Mouse (Mus musculus) lung, postnatal 36 days (tissue): ENCODE measurements at regions not wholly inside any gene's neighbourhood (a gene's known extent, or its start where the extent isn't known, plus 50 kb on each side); places are given as distances from the start of the nearest gene placed in this dataset.

ENCODE experiments used
- DNase-seq: peaks from one replicate; pipeline ENCODE4 v3.0.0; 2022; ENCODE audit warnings: mixed read lengths

- no peak for DNase-seq
Measured at GRCm38 (mm10) chr8:92064175-92064821, 262.4 kb upstream of the Irx3 start.

DNA sequence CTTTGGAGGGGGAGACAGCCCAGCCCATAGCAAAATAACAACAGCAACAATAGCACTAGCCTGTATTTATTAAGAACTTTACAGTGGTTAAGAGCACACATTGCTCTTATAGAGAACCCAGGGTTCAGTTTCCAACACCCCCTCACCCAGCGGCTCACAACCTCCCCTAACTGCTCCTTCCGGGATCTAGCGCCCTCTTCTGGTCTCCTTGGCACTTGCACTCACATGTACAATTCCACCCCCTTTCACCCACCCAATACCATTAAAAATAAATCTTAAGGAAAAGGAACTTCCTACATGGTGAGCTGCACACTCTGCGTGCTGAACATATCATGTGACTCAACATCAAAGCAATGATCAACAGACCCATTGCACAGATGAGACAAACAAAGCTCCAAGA lies 261.5 kb upstream of the Irx3 start:
- no peak for DNase-seq

DNA sequence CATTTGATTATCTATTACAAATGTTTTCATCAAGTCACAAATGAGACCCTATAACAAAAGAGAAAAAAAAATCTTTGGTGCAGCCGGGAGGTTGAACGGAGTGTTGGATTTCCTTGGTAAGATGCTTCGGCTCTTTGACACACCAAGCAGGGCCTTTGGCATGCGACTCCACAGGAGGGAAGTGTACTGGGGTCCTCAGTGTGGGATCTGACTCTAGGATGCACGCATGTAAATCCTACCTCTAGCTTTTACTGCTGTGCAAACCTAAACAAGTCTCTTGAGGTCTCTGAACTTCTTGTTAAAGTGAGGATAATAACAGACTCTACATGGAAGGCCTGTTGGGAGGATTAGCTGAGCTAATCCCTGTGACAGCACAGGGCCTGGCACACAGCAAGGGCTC lies 257.6 kb upstream of the Irx3 start:
- DNase-seq, result no peak

- no peak for DNase-seq
Measured at GRCm38 (mm10) chr8:92058953-92059352, 257.1 kb upstream of the Irx3 start.

- no peak for DNase-seq
Measured at GRCm38 (mm10) chr8:92057857-92058256, 256.0 kb upstream of the Irx3 start.

DNA sequence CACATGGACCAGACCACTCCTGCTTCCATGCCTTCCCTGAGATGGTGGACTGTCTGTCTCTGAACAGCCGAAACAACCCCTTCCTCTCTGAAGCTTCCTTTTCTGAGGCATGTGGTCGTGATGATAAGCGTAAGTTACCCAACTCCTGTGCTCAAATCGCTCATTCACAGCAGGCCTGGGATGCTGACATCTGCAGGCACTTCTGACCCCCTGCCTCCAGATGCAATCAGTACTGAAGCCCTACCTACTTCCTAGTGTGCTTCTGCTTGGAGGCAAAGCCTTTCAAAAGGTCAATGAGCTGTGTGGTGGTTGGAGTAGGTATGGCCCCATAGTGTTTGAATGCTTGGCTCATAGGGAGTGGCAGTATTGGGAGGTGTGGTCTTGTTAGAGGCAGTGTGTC lies 253.7 kb upstream of the Irx3 start:
- no peak for DNase-seq

DNA sequence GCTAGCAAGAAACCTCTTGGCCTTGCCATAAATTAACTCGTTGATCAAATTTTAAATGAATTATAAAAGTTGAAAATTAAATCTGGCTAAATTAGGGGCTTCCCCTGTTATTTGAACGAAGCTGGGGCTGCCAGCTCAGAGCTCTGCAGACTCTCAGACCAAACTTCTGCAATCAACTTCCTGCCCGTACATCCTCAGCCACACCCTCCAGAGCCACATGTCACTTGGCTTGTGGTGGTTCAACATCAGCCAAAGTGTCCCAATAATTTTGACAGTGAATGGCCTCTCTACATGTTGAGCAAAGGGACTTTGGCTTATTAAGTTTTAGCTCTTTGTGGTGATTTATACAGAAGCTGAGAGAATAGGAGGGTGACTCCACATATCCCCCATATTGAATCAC lies 242.8 kb upstream of the Irx3 start:
- DNase-seq, result no peak

DNA sequence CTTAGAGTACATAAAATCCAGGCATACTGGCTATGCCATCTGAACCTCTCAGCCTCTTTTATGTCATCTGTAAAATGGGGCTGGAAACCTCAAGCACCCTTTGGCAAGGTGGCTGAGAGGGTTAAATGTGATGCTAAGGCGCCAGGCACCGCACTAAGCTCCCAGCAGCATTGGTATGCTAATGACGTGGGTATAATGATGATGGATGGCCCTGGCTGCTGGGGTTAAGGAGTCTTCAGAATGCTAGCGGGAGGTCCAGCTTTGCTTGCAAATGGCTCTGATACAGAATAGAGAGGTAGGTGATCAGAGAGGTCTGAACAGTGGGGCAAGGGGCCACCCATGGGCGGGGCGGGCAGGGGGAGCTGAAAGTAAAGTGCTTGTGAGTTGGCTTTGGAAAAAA lies 241.1 kb upstream of the Irx3 start:
- no peak for DNase-seq

GRCm38 (mm10) chr8:92029954-92030353 lies 228.1 kb upstream of the Irx3 start:
- DNase-seq, result no peak

DNA sequence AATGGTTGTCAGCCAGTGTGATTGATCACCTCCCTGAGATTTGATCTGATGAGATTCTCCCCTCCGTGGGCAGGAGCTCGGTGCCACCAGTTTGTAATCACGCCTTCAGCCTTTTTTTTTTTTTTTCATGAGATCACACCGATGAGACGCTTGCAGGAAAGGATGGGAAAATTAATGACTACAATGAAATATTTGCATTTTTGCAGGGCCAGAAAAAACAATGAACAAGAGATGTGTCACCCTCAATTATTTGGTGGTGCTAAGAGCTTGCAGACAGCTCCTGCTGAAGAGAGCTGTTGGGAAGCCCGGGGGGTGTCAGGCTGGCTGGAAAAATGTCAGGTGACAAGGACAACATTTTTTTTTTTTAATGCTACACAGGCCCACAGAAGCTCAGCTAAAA lies 227.6 kb upstream of the Irx3 start:
- no peak for DNase-seq

GRCm38 (mm10) chr8:92028308-92028707 lies 226.4 kb upstream of the Irx3 start:
- no peak for DNase-seq

DNA sequence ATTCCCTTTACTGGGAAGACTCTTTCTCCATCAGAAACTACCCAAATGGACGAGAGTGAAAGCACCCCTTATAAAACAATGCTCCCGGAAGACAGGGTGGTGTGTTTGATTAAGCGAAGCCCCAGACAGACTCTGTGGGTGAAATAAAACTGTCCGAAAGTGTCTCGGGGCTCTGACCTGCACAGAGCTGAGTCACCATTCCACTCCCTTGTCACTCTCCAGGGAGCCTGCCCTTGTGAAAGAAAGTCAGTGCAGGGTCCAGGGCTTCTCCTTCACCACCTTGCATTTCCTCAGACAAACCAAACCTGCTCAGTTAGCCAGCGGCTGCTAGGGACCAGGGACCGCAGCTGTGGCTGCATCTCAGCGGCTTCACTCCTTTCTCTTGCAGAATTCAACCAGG lies 222.3 kb upstream of the Irx3 start:
- DNase-seq, result peak; percentile 3

- no peak for DNase-seq
Measured at GRCm38 (mm10) chr8:92021521-92021920, 219.7 kb upstream of the Irx3 start.

DNA sequence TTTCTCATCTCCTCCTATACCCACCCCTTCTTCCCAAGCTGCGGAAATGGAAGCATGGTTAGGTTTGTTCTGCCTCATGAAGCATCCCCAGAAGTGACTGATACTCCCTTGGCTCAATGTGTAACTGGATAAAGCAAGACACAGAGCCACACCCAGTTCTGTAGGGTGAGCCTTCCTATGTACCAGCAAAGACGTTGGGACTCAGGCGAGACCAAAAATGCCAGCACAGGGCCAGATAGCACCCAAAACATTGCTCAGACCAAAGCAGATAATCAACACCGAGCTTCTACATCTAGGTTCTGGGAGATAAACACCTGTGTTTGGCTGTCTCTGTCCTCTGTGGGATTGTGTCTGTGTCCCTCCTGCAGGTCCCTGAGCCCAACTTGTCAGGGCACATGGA lies 212.8 kb upstream of the Irx3 start:
- no peak for DNase-seq

DNA sequence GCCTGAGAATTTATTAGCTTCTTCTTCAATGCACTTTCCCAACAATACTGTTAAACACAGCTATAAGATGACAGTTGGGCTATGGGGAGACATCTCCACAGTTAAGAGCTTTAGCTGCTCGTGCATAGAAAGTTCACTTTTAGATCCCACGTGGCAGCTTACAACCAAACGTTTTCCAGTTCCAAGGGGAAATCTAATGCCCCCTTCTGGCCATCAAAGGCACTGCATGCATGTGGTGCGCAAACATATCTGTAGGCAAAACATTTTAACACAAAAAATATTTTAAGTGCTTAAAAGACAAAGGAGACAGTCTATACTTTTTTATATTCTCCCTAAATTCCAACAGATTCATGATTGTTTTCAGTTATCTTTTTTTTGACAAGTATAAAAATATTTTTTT lies 211.3 kb upstream of the Irx3 start:
- DNase-seq, result no peak

DNA sequence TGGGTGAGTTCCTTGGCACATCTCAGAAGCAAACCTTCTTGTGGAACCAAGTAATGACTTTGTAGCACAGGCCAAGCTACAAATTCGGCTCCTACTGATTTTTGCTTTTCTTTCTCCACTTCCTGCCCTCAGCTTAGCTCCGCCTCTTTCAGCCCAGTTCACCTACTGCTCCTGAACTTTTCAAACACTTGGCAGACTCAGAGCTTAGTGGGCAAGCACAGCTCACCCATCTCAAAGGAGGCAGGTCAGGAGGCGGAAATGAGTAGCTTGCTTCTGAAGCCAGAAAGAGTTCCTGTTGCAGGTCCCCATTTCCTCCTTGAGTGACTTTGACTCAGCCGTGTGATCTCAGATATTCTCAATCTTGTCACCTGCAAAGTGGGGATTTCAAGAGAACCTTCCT lies 208.5 kb upstream of the Irx3 start:
- DNase-seq, result peak; percentile 11

DNA sequence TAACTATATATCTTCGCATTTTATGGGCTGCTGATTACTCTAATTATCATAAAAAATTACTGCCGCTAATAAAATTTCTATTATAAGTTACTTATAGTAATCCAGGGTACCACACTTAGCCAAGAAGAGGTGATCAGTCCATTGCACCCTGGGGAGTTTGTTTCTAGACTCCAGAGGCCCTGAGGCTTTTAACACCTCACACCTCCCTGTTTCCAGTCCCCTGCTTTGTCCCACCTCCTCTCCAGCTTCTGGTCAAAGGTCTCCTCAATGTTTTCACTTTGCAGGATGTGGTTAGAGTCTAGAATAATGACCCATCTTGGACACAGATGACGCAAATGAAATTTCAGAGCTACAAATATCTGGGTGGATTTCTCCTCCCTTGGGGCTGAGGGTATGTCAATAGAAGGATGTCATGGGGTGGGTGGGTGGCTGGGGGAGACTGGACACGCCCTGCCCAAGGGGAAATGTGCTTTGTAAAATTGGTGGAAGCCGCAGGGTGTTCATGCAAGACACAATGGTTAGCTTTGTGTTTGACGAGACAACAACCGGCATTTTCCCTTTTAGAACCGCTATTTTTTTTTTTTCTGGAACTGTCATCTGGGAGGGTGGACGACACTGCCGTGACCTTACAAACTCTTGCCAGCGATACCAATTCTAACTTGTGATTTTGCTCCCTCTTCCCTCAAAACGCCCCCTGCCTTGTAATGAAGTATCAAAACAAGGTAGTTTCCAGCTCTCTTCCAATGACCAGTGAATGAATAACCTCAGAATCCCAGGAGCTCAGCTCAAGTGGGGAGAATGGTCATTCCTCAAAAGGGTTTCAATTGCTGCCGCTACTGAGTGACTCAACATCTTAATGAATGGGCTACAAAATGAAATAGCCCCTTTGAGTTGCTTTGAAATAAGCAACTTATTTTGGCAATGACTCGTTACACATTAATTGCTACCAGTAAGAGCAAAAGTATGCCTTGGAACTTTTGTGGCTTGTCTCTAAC lies 207.0 kb upstream of the Irx3 start:
- DNase-seq, result no peak

DNA sequence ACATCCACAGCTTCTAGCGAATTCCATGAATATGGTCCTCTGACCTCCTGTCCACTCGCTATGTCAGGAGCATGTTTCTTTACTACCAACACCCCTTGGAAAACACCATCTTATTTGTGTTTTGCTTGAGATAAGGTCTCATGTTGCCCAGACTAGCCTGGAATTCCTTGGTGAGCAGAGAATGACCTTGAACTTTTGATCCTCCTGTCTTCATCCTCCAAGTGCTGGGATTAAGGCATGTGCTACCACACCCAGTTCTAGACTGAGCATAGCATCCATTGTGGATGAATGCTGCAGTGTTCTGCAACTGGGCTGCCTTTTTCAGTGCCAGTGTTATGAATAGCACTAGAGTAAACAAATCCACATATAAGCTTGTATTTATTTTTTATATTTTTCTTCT lies 203.2 kb upstream of the Irx3 start:
- DNase-seq, result no peak

DNA sequence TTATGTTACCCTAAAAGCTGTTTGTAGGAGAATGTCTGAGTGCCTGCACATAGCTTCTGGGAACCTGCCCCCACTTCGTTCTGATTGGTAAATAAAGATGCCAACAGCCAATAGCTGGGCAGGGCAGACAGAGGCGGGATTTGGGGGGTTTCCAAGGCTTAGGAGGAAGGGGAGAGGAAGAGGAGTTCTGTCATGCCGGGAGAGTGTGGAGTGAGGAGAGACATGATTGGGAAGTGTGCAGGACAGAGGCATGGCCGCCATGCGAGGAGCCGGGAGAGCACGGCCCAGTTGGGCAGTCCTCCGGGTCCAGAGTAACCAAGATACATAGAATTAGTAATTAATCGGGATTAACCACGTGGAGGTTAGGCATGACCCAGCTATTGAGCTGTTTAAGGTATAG lies 202.7 kb upstream of the Irx3 start:
- no peak for DNase-seq

DNA sequence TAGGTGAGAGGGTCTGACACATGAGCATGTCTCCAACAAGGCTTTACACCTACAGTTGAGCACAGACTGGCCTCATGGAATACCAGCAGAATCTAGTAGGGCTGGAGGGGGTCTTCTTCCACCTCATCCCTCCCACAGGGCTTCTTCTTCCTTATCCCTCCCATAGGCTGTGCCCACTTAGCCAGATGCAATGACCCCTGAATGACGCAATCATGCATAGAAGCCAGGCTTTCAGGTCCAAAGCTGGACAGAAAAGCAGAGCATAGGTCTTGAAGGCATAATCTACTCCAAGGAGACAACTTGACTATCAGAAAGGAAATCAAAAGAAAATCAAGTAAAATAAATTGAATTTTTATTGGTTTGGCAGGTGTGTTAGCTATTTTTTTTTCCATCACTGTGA lies 198.5 kb upstream of the Irx3 start:
- DNase-seq, result no peak

DNA sequence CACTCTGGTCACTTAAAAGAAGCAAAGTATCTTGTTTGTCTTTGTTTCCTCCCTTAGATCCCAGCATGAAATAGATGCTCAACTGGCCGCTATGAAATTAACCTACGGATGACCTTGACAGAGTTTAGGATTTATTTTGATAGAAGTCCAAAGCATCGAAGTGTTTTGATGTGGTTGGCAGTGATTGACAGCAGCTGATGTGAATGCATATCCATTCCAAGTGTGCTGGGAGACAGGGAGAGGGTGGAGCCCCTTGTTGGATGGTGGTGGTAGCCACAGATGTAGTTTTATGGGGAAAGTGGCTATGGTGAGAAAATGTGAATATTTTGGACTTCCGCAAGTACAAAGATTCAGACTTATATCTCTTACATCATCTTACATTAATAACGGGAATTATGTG lies 197.8 kb upstream of the Irx3 start:
- no peak for DNase-seq

DNA sequence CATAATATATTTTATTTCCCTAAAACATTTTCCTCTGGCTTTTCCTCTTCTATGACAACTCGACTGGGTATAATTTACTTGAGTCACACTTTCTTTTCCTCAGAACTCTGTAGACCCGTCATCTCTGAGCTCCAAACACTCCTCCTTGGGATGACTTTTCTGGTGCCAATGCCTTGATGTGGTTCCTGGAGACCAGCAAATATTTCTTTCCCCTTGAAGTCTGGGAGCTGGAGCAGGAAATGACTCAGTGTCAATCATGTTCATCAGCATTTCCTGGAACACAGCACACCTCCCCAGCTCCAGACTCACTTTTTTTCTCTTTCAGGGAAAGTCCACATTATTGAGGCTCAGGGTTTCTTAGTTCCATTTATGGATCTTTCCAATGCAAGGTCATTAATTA lies 197.3 kb upstream of the Irx3 start:
- peak; percentile 21 for DNase-seq

DNA sequence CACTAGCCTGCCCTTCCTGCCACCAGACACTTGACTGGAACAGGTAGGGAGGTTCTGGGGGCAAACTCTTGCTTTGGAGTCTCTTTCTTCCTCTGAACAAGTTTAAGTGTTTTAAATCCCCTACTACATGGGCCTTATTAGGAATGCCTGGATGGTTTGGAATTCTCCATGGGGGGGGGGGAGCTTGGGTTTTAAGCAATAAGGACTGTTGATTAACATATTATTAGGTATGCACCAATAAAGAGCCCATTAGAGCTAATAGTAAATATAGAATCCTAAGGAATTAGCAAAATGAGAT lies 196.0 kb upstream of the Irx3 start:
- no peak for DNase-seq

GRCm38 (mm10) chr8:91997023-91997891 lies 195.4 kb upstream of the Irx3 start:
- no peak for DNase-seq
